Mouse (Mus musculus) left cerebral cortex, adult 9 months (tissue): ENCODE measurements around the gene Olfr1283.

Source experiments
- DNase-seq, 2 experiments: peaks; one replicate each; pipeline ENCODE4 v3.0.0; 2022; ENCODE audit warnings: low spot score in 2 of 2

The Olfr1283 gene

GRCm38 (mm10) chr2:111366490-111366889 lies at the start of gene Olfr1283:
TSS of gene Olfr1283 (plus strand) at chr2:111366790.
- no peak for DNase-seq

- DNase-seq, result no peak
These were observed 40.4 kb upstream of the Olfr1283 start, which contains the start of gene Olfr1281 for GRCm38 (mm10) chr2:111326220-111326619. TSS of gene Olfr1281 (plus strand) at chr2:111326520.

GRCm38 (mm10) chr2:111333721-111334120 lies 32.9 kb upstream of the Olfr1283 start:
- peak in 1 of 2 experiments; percentile 1 for DNase-seq

DNA sequence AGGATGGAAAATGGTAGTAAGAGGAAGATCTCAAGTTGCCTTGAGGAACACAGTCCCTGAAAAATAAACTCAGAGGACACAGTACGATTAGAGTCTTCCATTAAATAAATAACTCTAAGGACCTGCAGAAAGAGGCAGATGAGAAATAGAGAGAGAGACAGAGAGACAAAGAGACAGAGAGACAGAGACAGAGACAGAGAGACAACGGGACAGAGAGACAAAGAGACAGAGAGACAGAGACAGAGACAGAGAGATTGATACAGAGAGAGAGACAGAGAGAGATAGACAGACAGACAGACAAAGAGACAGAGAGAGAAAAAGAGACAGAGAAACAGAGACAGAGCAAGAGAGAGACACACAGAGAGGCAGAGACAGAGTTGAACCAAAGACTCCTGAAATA lies 30.6 kb upstream of the Olfr1283 start, which contains the start of gene Olfr1282:
TSS of gene Olfr1282 (minus strand) at position 101 of the 400 bp plus-strand sequence.
- DNase-seq, result no peak

DNA sequence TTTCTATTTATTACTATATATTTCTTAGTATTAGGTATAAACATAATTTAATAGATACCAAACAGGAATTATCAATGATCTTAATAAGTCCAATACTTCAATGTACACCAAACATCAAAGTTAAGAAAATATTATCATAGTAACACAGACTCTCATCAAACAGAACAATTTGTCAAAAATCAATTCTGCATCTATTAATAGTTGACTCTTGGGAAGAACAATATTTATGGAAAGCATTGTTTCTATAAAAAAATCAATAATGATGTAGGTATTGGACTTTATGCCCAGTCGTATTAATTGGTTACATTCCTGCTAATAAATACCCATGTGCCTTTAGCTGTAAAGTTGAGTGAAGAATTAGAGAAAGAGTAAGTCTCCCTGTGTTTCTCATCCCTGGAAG lies 8.6 kb downstream of the Olfr1283 start, which contains the start of gene Olfr1284:
TSS of gene Olfr1284 (plus strand) at position 301 of the 400 bp plus-strand sequence.
- DNase-seq, result no peak
